9 mouse cellular contexts compared by ENCODE assay signal in genomic region chr5:35531586-35531985, GRCm38 (mm10). TPM values are rescaled to one million over a fixed set of nuclear protein-coding genes. Genes with fewer than 3 reads are reported as not detected.
DNase-seq lines count a peak whose midpoint lies in the region; ATAC-seq and TF ChIP-seq lines count a peak whose summit lies in the region.
"Had no signal": no experiment of that assay in that cellular context is flagged by ENCODE, and none has a peak within 500 bp of the region (broad histone marks: within the 10 kb centered on the region; RNA-seq: fewer than 3 reads in every experiment).

No protein-coding gene starts in this region.

- no peak overlapping the region for H3ac ChIP-seq in C2C12 (ENCODE audit: control insufficient read depth, insufficient read length, low read depth)

- intact Hi-C loops in gastrocnemius, adult 2 months (cut with DNase I) = no loop called here

- TF ChIP-seq EP300 in lung, postnatal 0 days (IDR thresholded peaks at IDR 0.05) = no peak

- no peaks in the 10 kb centered on the region for H3K79me2 ChIP-seq in C2C12 (ENCODE audit: control insufficient read depth, insufficient read depth)

- peaks cover 30% of the 10 kb centered on the region for H3K27me3 ChIP-seq in C2C12 (ENCODE audit: control insufficient read depth, insufficient read depth, insufficient read length)
- H3K27me3 ChIP-seq in embryonic facial prominence, embryonic 11.5 days (ENCODE audit: control insufficient read depth, insufficient read depth, low read length) = no peaks in the 10 kb centered on the region
- no peaks in the 10 kb centered on the region for H3K27me3 ChIP-seq in lung, postnatal 0 days (replicated peaks; ENCODE audit: insufficient read depth, low read length)

- ATAC-seq in embryonic facial prominence, embryonic 11.5 days (replicated peaks; ENCODE audit: insufficient number of reproducible peaks, low FRiP score, low TSS enrichment, low read depth) = no peak
- ATAC-seq in lung, postnatal 0 days = no peak

- peak; percentile 44 for DNase-seq in gastrocnemius, adult 2 months
- DNase-seq in gastrocnemius, postnatal 10 days = no peak
- peak; percentile 70 for DNase-seq in embryonic facial prominence, embryonic 11.5 days (ENCODE audit: low spot score)
- DNase-seq in lung, postnatal 0 days (ENCODE audit: low spot score) = peak; percentile 68
- DNase-seq in T-cell, adult 2 months (ENCODE audit: low spot score) = no peak
- DNase-seq in natural killer cell, adult 2 months (ENCODE audit: low spot score in 2 of 2) = no peak
- DNase-seq in gastrocnemius, adult 8-10 months (ENCODE audit: low spot score in 2 of 2) = no peak

- TF ChIP-seq CTCF in gastrocnemius, adult 2 months (IDR thresholded peaks at IDR 0.05) = no peak
- no peak for TF ChIP-seq CTCF in C2C12 (IDR thresholded peaks at IDR 0.05; ENCODE audit: control insufficient read depth, insufficient read depth, insufficient read length)
- TF ChIP-seq CTCF in lung, postnatal 0 days (IDR thresholded peaks at IDR 0.05) = no peak

- H3K4me3 ChIP-seq in gastrocnemius, adult 2 months = no peak overlapping the region
- H3K4me3 ChIP-seq in C2C12 (ENCODE audit: insufficient read depth, poor library complexity, severe bottlenecking) = no peak overlapping the region
- H3K4me3 ChIP-seq in embryonic facial prominence, embryonic 11.5 days (ENCODE audit: low read depth, low read length) = no peak overlapping the region
- no peak overlapping the region for H3K4me3 ChIP-seq in lung, postnatal 0 days (ENCODE audit: low read depth, low read length)
- H3K4me3 ChIP-seq: heart, embryonic 15.5 days had no signal

- no peaks in the 10 kb centered on the region for H3K9me3 ChIP-seq in embryonic facial prominence, embryonic 11.5 days (replicated peaks; ENCODE audit: control insufficient read depth, low read length)
- H3K9me3 ChIP-seq in lung, postnatal 0 days (ENCODE audit: low read length) = no peaks in the 10 kb centered on the region
- H3K9me3 ChIP-seq: heart, embryonic 15.5 days had no signal

- 10% methylated on average over 10 of the region's 10 CpGs for WGBS in embryonic facial prominence, embryonic 11.5 days
- WGBS in lung, postnatal 0 days = 14% methylated on average over 10 of the region's 10 CpGs

- H3K4me2 ChIP-seq in embryonic facial prominence, embryonic 11.5 days (ENCODE audit: low read depth, low read length) = no peak overlapping the region
- H3K4me2 ChIP-seq in lung, postnatal 0 days (replicated peaks; ENCODE audit: low read depth, low read length) = no peak overlapping the region
- H3K4me2 ChIP-seq: heart, embryonic 15.5 days had no signal

- H3K79me3 ChIP-seq in C2C12 (ENCODE audit: low read depth) = no peaks in the 10 kb centered on the region

- no peak overlapping the region for H3K27ac ChIP-seq in gastrocnemius, adult 2 months
- H3K27ac ChIP-seq in embryonic facial prominence, embryonic 11.5 days (replicated peaks; ENCODE audit: low read depth, low read length) = no peak overlapping the region
- no peak overlapping the region for H3K27ac ChIP-seq in lung, postnatal 0 days (ENCODE audit: low read length)
- H3K27ac ChIP-seq: heart, embryonic 15.5 days had no signal

- no peaks in the 10 kb centered on the region for H3K36me3 ChIP-seq in C2C12 (ENCODE audit: control insufficient read depth, insufficient read depth)
- H3K36me3 ChIP-seq in embryonic facial prominence, embryonic 11.5 days (replicated peaks; ENCODE audit: control insufficient read depth, insufficient read depth, low read depth, low read length) = no peaks in the 10 kb centered on the region
- H3K36me3 ChIP-seq in lung, postnatal 0 days (ENCODE audit: insufficient read depth, low read length) = no peaks in the 10 kb centered on the region
- H3K36me3 ChIP-seq: heart, embryonic 15.5 days had no signal

- no peaks in the 10 kb centered on the region for H3K4me1 ChIP-seq in embryonic facial prominence, embryonic 11.5 days (ENCODE audit: control insufficient read depth, insufficient read depth, low read length)
- no peaks in the 10 kb centered on the region for H3K4me1 ChIP-seq in lung, postnatal 0 days (ENCODE audit: insufficient read depth, low read depth, low read length)
- H3K4me1 ChIP-seq: heart, embryonic 15.5 days had no signal

- no peak overlapping the region for H3K9ac ChIP-seq in embryonic facial prominence, embryonic 11.5 days (replicated peaks; ENCODE audit: low read length)
- H3K9ac ChIP-seq in lung, postnatal 0 days (replicated peaks; ENCODE audit: low read depth) = no peak overlapping the region
- H3K9ac ChIP-seq: heart, embryonic 15.5 days had no signal

TF ChIP-seq in C2C12, 6 proteins besides CTCF, POLR2A, EP300 and RAD21:
- no peak for TF ChIP-seq MYOD1 (IDR thresholded peaks at IDR 0.05; ENCODE audit: control insufficient read depth, insufficient read length, low read depth)
- TF ChIP-seq MAX (IDR thresholded peaks at IDR 0.05) = peak; percentile 33
- TF ChIP-seq USF1 (IDR thresholded peaks at IDR 0.05; ENCODE audit: low read depth) = no peak
- TF ChIP-seq CEBPB (IDR thresholded peaks at IDR 0.05; ENCODE audit: low read depth) = peak; percentile 95
- no peak for TF ChIP-seq MYOG (IDR thresholded peaks at IDR 0.05; ENCODE audit: control insufficient read depth, extremely low read depth, insufficient read length)
- TF ChIP-seq FOSL1 (IDR thresholded peaks at IDR 0.05; ENCODE audit: insufficient read depth, low read length, poor library complexity, severe bottlenecking) = no peak

RNA-seq across cellular contexts. Expression of gene Cpz, which starts 6.1 kb away (rescaled TPM):
- under 1 TPM; 0.13 to 0.89 TPM for total RNA-seq in gastrocnemius, adult 2 months (2021)
- total RNA-seq in gastrocnemius, postnatal 10 days (2021) = 10 to 100 TPM; 18.3 to 26.3 TPM
- polyA plus RNA-seq in C2C12 (2012; fragmentation: generic; extraction: Trizol) = 0.77 TPM
- polyA plus RNA-seq in embryonic facial prominence, embryonic 11.5 days (2014; fragmentation: Nextera tagmentation; extraction: Ambion mirVana) = 3.6 and 6.0 TPM in 2 replicates
- polyA plus RNA-seq in lung, postnatal 0 days (2015; fragmentation: Nextera tagmentation; extraction: Ambion mirVana) = 3.4 and 4.1 TPM in 2 replicates
- under 1 TPM in 1 of 4 experiments, not detected in 3; 0.25 TPM for total RNA-seq in gastrocnemius, adult 8-10 months (2022)

RNA-seq across cellular contexts. Expression of gene Trmt44, which starts 43.3 kb away (rescaled TPM):
- total RNA-seq in gastrocnemius, adult 2 months (2021) = 1 to 10 TPM; 1.5 to 1.6 TPM
- total RNA-seq in gastrocnemius, postnatal 10 days (2021) = 1 to 10 TPM; 2.0 to 3.9 TPM
- 6.8 TPM for polyA plus RNA-seq in C2C12 (2012; fragmentation: generic; extraction: Trizol)
- polyA plus RNA-seq in embryonic facial prominence, embryonic 11.5 days (2014; fragmentation: Nextera tagmentation; extraction: Ambion mirVana) = 6.9 and 7.9 TPM in 2 replicates
- 3.4 and 4.4 TPM in 2 replicates for polyA plus RNA-seq in lung, postnatal 0 days (2015; fragmentation: Nextera tagmentation; extraction: Ambion mirVana)
- 1 to 10 TPM; 1.2 to 1.9 (median 1.4) TPM for total RNA-seq in gastrocnemius, adult 8-10 months (2022)

RNA-seq across cellular contexts. Expression of gene Acox3, which starts 51.3 kb away (rescaled TPM):
- 10 to 100 TPM; 15.4 to 18.0 TPM for total RNA-seq in gastrocnemius, adult 2 months (2021)
- 10 to 100 TPM; 11.1 to 14.5 TPM for total RNA-seq in gastrocnemius, postnatal 10 days (2021)
- polyA plus RNA-seq in C2C12 (2012; fragmentation: generic; extraction: Trizol) = 8.6 TPM
- polyA plus RNA-seq in embryonic facial prominence, embryonic 11.5 days (2014; fragmentation: Nextera tagmentation; extraction: Ambion mirVana) = 10.5 and 10.9 TPM in 2 replicates
- 15.0 and 15.9 TPM in 2 replicates for polyA plus RNA-seq in lung, postnatal 0 days (2015; fragmentation: Nextera tagmentation; extraction: Ambion mirVana)
- total RNA-seq in gastrocnemius, adult 8-10 months (2022) = 10 to 100 TPM; 14.6 to 20.0 (median 17.2) TPM

Comparison
In these comparisons a context has a peak if more than half of its experiments do, and no peak if none do; other contexts are left out.
1. DNase-seq: peak in gastrocnemius, adult 2 months (single experiment), embryonic facial prominence, embryonic 11.5 days (single experiment) and lung, postnatal 0 days (single experiment); none in gastrocnemius, postnatal 10 days (single experiment), T-cell, adult 2 months (single experiment), natural killer cell, adult 2 months (0 of 2) and gastrocnemius, adult 8-10 months (0 of 2).
2. RNA of gene Cpz, which starts 6.1 kb away (total RNA-seq): 18.3 to 26.3 TPM in gastrocnemius, postnatal 10 days; 0.13 to 0.89 TPM in gastrocnemius, adult 2 months and 0.25 TPM in gastrocnemius, adult 8-10 months; every median in the first group is over 10 times any median in the second.